Mouse (Mus musculus) limb, embryonic 11.5 days (tissue): ENCODE measurements around the gene Itgae. TPM values are rescaled to one million over a fixed set of nuclear protein-coding genes. Genes with fewer than 3 reads are reported as not detected.

Source experiments
- ATAC-seq: fragments of 200-750 bp; cut with Nextera tagmentation; 2 replicates; pipeline ENCODE4 v1.8.0; 2017; ENCODE audit warnings: low read depth; ENCODE audit not compliant: insufficient number of reproducible peaks, low FRiP score, low TSS enrichment
- DNase-seq: peaks from one replicate; pipeline ENCODE4 v3.0.0-alpha.2; 2015; ENCODE audit warnings: low spot score
- H3K27ac ChIP-seq: fragments of 300-500 bp; sonication (generic); replicated peaks from 2 replicates; pipeline ENCODE4 v1.5.1; 2014; ENCODE audit warnings: low read depth, mild to moderate bottlenecking, low read length
- H3K27me3 ChIP-seq: fragments of 300-500 bp; sonication (generic); 2 replicates; pipeline ENCODE4 v1.6.1; 2014; ENCODE audit warnings: mild to moderate bottlenecking, low read length, mixed read lengths; ENCODE audit not compliant: control insufficient read depth, insufficient read depth
- H3K36me3 ChIP-seq: fragments of 300-500 bp; sonication (generic); 2 replicates; pipeline ENCODE4 v1.6.1; 2014; ENCODE audit warnings: mild to moderate bottlenecking, low read length, moderate library complexity, mixed read lengths; ENCODE audit not compliant: control insufficient read depth, insufficient read depth
- H3K4me1 ChIP-seq: fragments of 300-500 bp; sonication (generic); 2 replicates; pipeline ENCODE4 v1.6.1; 2014; ENCODE audit warnings: low read length, mixed read lengths; ENCODE audit not compliant: control insufficient read depth, insufficient read depth
- H3K4me2 ChIP-seq: fragments of 300-500 bp; sonication (generic); 2 replicates; pipeline ENCODE4 v1.6.1; 2014; ENCODE audit warnings: low read depth, mild to moderate bottlenecking, moderate library complexity; ENCODE audit not compliant: severe bottlenecking
- H3K4me3 ChIP-seq: fragments of 300-500 bp; sonication (generic); 2 replicates; pipeline ENCODE4 v1.5.1; 2014; ENCODE audit warnings: low read depth, low read length
- H3K9ac ChIP-seq: fragments of 300-500 bp; sonication (generic); 2 replicates; pipeline ENCODE4 v1.6.1; 2014; ENCODE audit warnings: mild to moderate bottlenecking, low read length
- H3K9me3 ChIP-seq: fragments of 300-500 bp; sonication (generic); 2 replicates; pipeline ENCODE4 v1.6.1; 2016; ENCODE audit warnings: low read length; ENCODE audit not compliant: control insufficient read depth
- whole genome bisulfite sequencing: fragments of 180-500 bp; shearing (Covaris S2); extraction: QIAGEN DNeasy Blood & Tissue Kit; methylation state at CpG from one replicate; pipeline ENCODE4 v1.1.7; 2014; 5-methylcytosine and 5-hydroxymethylcytosine counted together
- polyA plus RNA-seq: library from polyadenylated mRNA; unstranded; fragments of >200 nt; fragmentation: Nextera tagmentation; extraction: Ambion mirVana; gene quantifications from 2 replicates; pipeline ENCODE4 v1.2.1, GENCODE M21; 2014

The Itgae gene
- polyA plus RNA-seq, 1 experiment from 2014 or later, result 0.51 TPM

GRCm38 (mm10) chr11:73084804-73085231 is 5.6 kb upstream of the Itgae start:
- ATAC-seq, result no peak
- 48% methylated on average over 10 of the region's 10 CpGs for WGBS
- Histone ChIP-seq H3K36me3 (no peaks in the 10 kb centered on the region; the same call in 1 of the 2 replicates), H3K4me1 (peaks cover 18% of the 10 kb centered on the region), H3K9ac (no peak overlapping the region), H3K9me3 (no peaks in the 10 kb centered on the region), H3K4me3 (no peak overlapping the region), H3K4me2 (no peak overlapping the region), H3K27me3 (no peaks in the 10 kb centered on the region), H3K27ac (peak overlapping the region; percentile 55; the same call in 1 of the 2 replicates)
- no peak for DNase-seq

- Histone ChIP-seq H3K27me3 (no peaks in the 10 kb centered on the region), H3K4me3 (no peak overlapping the region), H3K9ac (no peak overlapping the region; the same call in 1 of the 2 replicates), H3K9me3 (no peaks in the 10 kb centered on the region), H3K4me2 (no peak overlapping the region), H3K36me3 (no peaks in the 10 kb centered on the region; the same call in 1 of the 2 replicates), H3K4me1 (peaks cover 18% of the 10 kb centered on the region), H3K27ac (peak overlapping the region; percentile 55; the same call in 1 of the 2 replicates)
- DNase-seq (peak; percentile 24), ATAC-seq (no peak)
- 56% methylated on average over 7 of the region's 7 CpGs for WGBS
Measured at GRCm38 (mm10) chr11:73085391-73085790, 5.0 kb upstream of the Itgae start.

- no peak overlapping the region for H3K4me2 ChIP-seq
- no peaks in the 10 kb centered on the region for H3K9me3 ChIP-seq
- no peak overlapping the region for H3K4me3 ChIP-seq
- no peaks in the 10 kb centered on the region; the same call in 1 of the 2 replicates for H3K36me3 ChIP-seq
- ATAC-seq, result no peak
- 76% methylated on average over 6 of the region's 6 CpGs for WGBS
- peaks cover 18% of the 10 kb centered on the region for H3K4me1 ChIP-seq
- H3K9ac ChIP-seq, result no peak overlapping the region
- H3K27ac ChIP-seq, result no peak overlapping the region
- DNase-seq, result no peak
- H3K27me3 ChIP-seq, result no peaks in the 10 kb centered on the region
Measured at GRCm38 (mm10) chr11:73087700-73088480, 2.5 kb upstream of the Itgae start.

GRCm38 (mm10) chr11:73090826-73091225 is 443 bp downstream of the Itgae start:
- Histone ChIP-seq H3K36me3 (no peaks in the 10 kb centered on the region), H3K9me3 (no peaks in the 10 kb centered on the region), H3K4me3 (no peak overlapping the region), H3K4me1 (peaks cover 3% of the 10 kb centered on the region; the same call in 1 of the 2 replicates), H3K27me3 (no peaks in the 10 kb centered on the region), H3K9ac (no peak overlapping the region), H3K4me2 (no peak overlapping the region), H3K27ac (no peak overlapping the region)
- DNase-seq (no peak), ATAC-seq (no peak)
- 80% methylated on average over 2 of the region's 2 CpGs for WGBS

- no peak overlapping the region for H3K27ac ChIP-seq
- H3K4me2 ChIP-seq, result no peak overlapping the region
- H3K27me3 ChIP-seq, result no peaks in the 10 kb centered on the region
- no peak for ATAC-seq
- H3K9me3 ChIP-seq, result no peaks in the 10 kb centered on the region
- H3K9ac ChIP-seq, result no peak overlapping the region
- WGBS, result 77% methylated on average over 4 of the region's 4 CpGs
- no peaks in the 10 kb centered on the region for H3K36me3 ChIP-seq
- H3K4me1 ChIP-seq, result peaks cover 3% of the 10 kb centered on the region; the same call in 1 of the 2 replicates
- no peak for DNase-seq
- no peak overlapping the region for H3K4me3 ChIP-seq
Measured at GRCm38 (mm10) chr11:73092057-73092456, 1.7 kb downstream of the Itgae start.

GRCm38 (mm10) chr11:73092877-73093276 is 2.5 kb downstream of the Itgae start:
- Histone ChIP-seq H3K4me1 (peaks cover 1% of the 10 kb centered on the region; the same call in 1 of the 2 replicates), H3K4me3 (no peak overlapping the region), H3K9me3 (no peaks in the 10 kb centered on the region), H3K4me2 (no peak overlapping the region), H3K9ac (no peak overlapping the region), H3K27ac (no peak overlapping the region), H3K36me3 (no peaks in the 10 kb centered on the region), H3K27me3 (no peaks in the 10 kb centered on the region)
- 87% methylated on average over 7 of the region's 7 CpGs for WGBS
- ATAC-seq (no peak), DNase-seq (no peak)

GRCm38 (mm10) chr11:73094231-73094995 is 4.0 kb downstream of the Itgae start:
- no peaks in the 10 kb centered on the region for H3K27me3 ChIP-seq
- H3K36me3 ChIP-seq, result no peaks in the 10 kb centered on the region
- ATAC-seq, result no peak
- H3K27ac ChIP-seq, result no peak overlapping the region
- no peak for DNase-seq
- no peaks in the 10 kb centered on the region for H3K9me3 ChIP-seq
- no peak overlapping the region for H3K9ac ChIP-seq
- 72% methylated on average over 11 of the region's 11 CpGs for WGBS
- no peak overlapping the region for H3K4me2 ChIP-seq
- no peaks in the 10 kb centered on the region for H3K4me1 ChIP-seq
- no peak overlapping the region for H3K4me3 ChIP-seq

- no peaks in the 10 kb centered on the region for H3K27me3 ChIP-seq
- no peaks in the 10 kb centered on the region for H3K36me3 ChIP-seq
- H3K4me1 ChIP-seq, result no peaks in the 10 kb centered on the region
- H3K9me3 ChIP-seq, result no peaks in the 10 kb centered on the region
- no peak overlapping the region for H3K27ac ChIP-seq
- 58% methylated on average over 5 of the region's 5 CpGs for WGBS
- DNase-seq (no peak), ATAC-seq (no peak)
- H3K9ac ChIP-seq, result no peak overlapping the region
- no peak overlapping the region for H3K4me2 ChIP-seq
- no peak overlapping the region for H3K4me3 ChIP-seq
Measured at GRCm38 (mm10) chr11:73098860-73099259, 8.5 kb downstream of the Itgae start.
